Mouse (Mus musculus) cerebellum, adult 2 months (tissue): ENCODE measurements at regions not wholly inside any gene's neighbourhood (a gene's known extent, or its start where the extent isn't known, plus 50 kb on each side); places are given as distances from the start of the nearest gene placed in this dataset.

Experiments
- CTCF ChIP-seq: fragments of 200-500 bp; IDR thresholded peaks from 2 replicates; pipeline ENCODE4 v1.5.1; 2011; ENCODE audit warnings: low read depth, mild to moderate bottlenecking, control low read depth, low read length, moderate library complexity, borderline replicate concordance; ENCODE audit not compliant: insufficient read depth
- POLR2A ChIP-seq: fragments of 200-500 bp; IDR thresholded peaks from 2 replicates; pipeline ENCODE4 v1.6.1; 2011; ENCODE audit warnings: low read length, control low read depth, borderline replicate concordance; ENCODE audit not compliant: insufficient read depth

DNA sequence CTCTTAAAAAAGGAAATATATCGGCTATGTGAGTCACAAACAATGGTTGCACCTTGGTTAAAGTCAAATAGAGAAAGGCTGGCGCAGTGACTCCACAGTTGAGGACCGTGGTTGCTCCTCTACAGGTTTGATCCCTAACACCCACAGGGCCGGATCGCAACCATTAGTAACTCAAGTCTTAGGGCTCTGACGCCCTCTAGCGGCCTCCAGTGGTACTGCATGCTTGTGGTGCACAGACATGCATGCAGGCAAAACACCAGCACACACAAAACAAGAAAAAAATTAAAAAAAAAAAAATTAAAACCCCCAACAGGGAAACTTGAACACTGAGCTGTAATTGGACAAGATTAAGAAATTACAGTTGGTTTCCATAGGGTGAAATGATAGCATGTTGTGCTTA is 67.1 kb downstream of the Hif1an start:
- TF ChIP-seq CTCF (no peak), POLR2A (no peak)
